Mouse (Mus musculus) liver, embryonic 11.5 days (tissue): ENCODE data around the gene Rae1. TPM values are rescaled to one million over a fixed set of nuclear protein-coding genes. Genes with fewer than 3 reads are reported as not detected.

Experiments
- ATAC-seq: fragments of 200-750 bp; cut with Nextera tagmentation; replicated peaks from 2 replicates; pipeline ENCODE4 v1.8.0; 2017; ENCODE audit warnings: moderate number of reproducible peaks, mild to moderate bottlenecking, moderate TSS enrichment, moderate library complexity; ENCODE audit not compliant: low FRiP score
- DNase-seq: peaks from one replicate; pipeline ENCODE4 v3.0.0-alpha.2; 2017; ENCODE audit warnings: low spot score
- H3K27ac ChIP-seq: fragments of 300-500 bp; sonication (generic); 2 replicates; pipeline ENCODE4 v1.5.1; 2014; ENCODE audit warnings: mild to moderate bottlenecking, low read depth, low read length, control low read depth
- H3K27me3 ChIP-seq: fragments of 300-500 bp; sonication (generic); replicated peaks from 2 replicates; pipeline ENCODE4 v1.6.1; 2014; ENCODE audit warnings: low read length, mixed read lengths; ENCODE audit not compliant: control insufficient read depth, insufficient read depth
- H3K36me3 ChIP-seq: fragments of 300-500 bp; sonication (generic); 2 replicates; pipeline ENCODE4 v1.6.1; 2014; ENCODE audit warnings: mild to moderate bottlenecking, low read length, moderate library complexity, mixed read lengths; ENCODE audit not compliant: control insufficient read depth, insufficient read depth
- H3K4me1 ChIP-seq: fragments of 300-500 bp; sonication (generic); replicated peaks from 2 replicates; pipeline ENCODE4 v1.6.1; 2014; ENCODE audit warnings: low read length, mixed read lengths; ENCODE audit not compliant: control insufficient read depth, insufficient read depth
- H3K4me2 ChIP-seq: fragments of 300-500 bp; sonication (generic); 2 replicates; pipeline ENCODE4 v1.6.1; 2014; ENCODE audit warnings: mild to moderate bottlenecking, control low read depth, moderate library complexity
- H3K4me3 ChIP-seq: fragments of 300-500 bp; sonication (generic); 2 replicates; pipeline ENCODE4 v1.5.1; 2014; ENCODE audit warnings: low read depth, low read length, control low read depth
- H3K9ac ChIP-seq: fragments of 300-500 bp; sonication (generic); 2 replicates; pipeline ENCODE4 v1.6.1; 2014; ENCODE audit warnings: low read depth, low read length, control low read depth
- H3K9me3 ChIP-seq: fragments of 300-500 bp; sonication (generic); 2 replicates; pipeline ENCODE4 v1.6.1; 2016; ENCODE audit warnings: low read length, inconsistent platforms, mixed read lengths; ENCODE audit not compliant: control insufficient read depth
- WGBS: fragments of 180-500 bp; shearing (Covaris S2); extraction: QIAGEN DNeasy Blood & Tissue Kit; methylation state at CpG from one replicate; pipeline ENCODE4 v1.1.7; 2014; 5-methylcytosine and 5-hydroxymethylcytosine counted together
- polyA plus RNA-seq: library from polyadenylated mRNA; unstranded; fragments of >200 nt; fragmentation: Nextera tagmentation; extraction: Ambion mirVana; gene quantifications from 2 replicates; pipeline ENCODE4 v1.2.1, GENCODE M21; 2014

Gene Rae1
- polyA plus RNA-seq, 1 experiment from 2014 or later = 172 TPM

DNA sequence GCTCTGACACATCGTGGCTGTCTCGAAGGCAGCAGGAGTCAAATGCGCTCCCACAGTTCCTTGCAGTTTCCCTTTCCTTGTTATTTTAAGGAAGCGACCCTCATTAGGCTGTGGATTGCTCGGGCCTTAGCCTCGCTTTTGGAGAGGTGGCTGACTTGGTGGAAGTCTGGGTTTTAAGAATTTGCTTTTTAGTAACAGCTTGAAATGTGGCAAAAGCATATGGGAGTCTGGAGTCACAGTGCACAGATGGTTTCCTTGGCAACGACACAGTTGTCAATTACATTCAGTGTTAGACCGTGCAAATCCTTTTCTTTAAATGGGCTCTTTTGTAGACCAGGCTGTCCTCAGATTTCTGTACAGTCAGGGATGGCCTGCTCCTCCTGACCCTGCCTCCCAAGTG lies 1.0 kb downstream of the Rae1 start:
- Histone ChIP-seq H3K9me3 (no peaks in the 10 kb centered on the region), H3K4me1 (peaks cover 4% of the 10 kb centered on the region), H3K36me3 (peaks cover 26% of the 10 kb centered on the region), H3K4me3 (peak overlapping the region; percentile 92), H3K4me2 (peak overlapping the region; percentile 62), H3K27ac (peak overlapping the region; percentile 94; the same call in 1 of the 2 replicates), H3K9ac (peak overlapping the region; percentile 94), H3K27me3 (no peaks in the 10 kb centered on the region)
- ATAC-seq (no peak), DNase-seq (no peak)
- 19% methylated on average over 8 of the region's 8 CpGs for WGBS

- H3K36me3 ChIP-seq = peaks cover 48% of the 10 kb centered on the region
- H3K4me2 ChIP-seq = no peak overlapping the region
- H3K9me3 ChIP-seq = no peaks in the 10 kb centered on the region
- H3K9ac ChIP-seq = no peak overlapping the region
- no peak overlapping the region for H3K4me3 ChIP-seq
- 94% methylated on average over 8 of the region's 8 CpGs for WGBS
- ATAC-seq (no peak), DNase-seq (no peak)
- H3K27me3 ChIP-seq = no peaks in the 10 kb centered on the region
- H3K27ac ChIP-seq = no peak overlapping the region
- H3K4me1 ChIP-seq = peaks cover 4% of the 10 kb centered on the region
Observed at GRCm38 (mm10) chr2:173003737-173004136, 3.8 kb downstream of the Rae1 start.

- peaks cover 68% of the 10 kb centered on the region for H3K36me3 ChIP-seq
- no peaks in the 10 kb centered on the region for H3K4me1 ChIP-seq
- H3K4me2 ChIP-seq = no peak overlapping the region
- 82% methylated on average over 3 of the region's 3 CpGs for WGBS
- H3K27me3 ChIP-seq = no peaks in the 10 kb centered on the region
- no peak overlapping the region for H3K9ac ChIP-seq
- H3K9me3 ChIP-seq = no peaks in the 10 kb centered on the region
- no peak overlapping the region for H3K4me3 ChIP-seq
- DNase-seq (no peak), ATAC-seq (no peak)
- no peak overlapping the region for H3K27ac ChIP-seq
Observed at GRCm38 (mm10) chr2:173010220-173010717, 10.4 kb downstream of the Rae1 start.

GRCm38 (mm10) chr2:173011440-173011839 lies 11.5 kb downstream of the Rae1 start:
- no peak overlapping the region for H3K4me3 ChIP-seq
- H3K27me3 ChIP-seq = no peaks in the 10 kb centered on the region
- DNase-seq = no peak
- no peaks in the 10 kb centered on the region for H3K4me1 ChIP-seq
- H3K4me2 ChIP-seq = no peak overlapping the region
- 94% methylated on average over 8 of the region's 8 CpGs for WGBS
- no peak overlapping the region for H3K27ac ChIP-seq
- H3K9ac ChIP-seq = no peak overlapping the region
- ATAC-seq = no peak
- peaks cover 67% of the 10 kb centered on the region for H3K36me3 ChIP-seq
- no peaks in the 10 kb centered on the region for H3K9me3 ChIP-seq

DNA sequence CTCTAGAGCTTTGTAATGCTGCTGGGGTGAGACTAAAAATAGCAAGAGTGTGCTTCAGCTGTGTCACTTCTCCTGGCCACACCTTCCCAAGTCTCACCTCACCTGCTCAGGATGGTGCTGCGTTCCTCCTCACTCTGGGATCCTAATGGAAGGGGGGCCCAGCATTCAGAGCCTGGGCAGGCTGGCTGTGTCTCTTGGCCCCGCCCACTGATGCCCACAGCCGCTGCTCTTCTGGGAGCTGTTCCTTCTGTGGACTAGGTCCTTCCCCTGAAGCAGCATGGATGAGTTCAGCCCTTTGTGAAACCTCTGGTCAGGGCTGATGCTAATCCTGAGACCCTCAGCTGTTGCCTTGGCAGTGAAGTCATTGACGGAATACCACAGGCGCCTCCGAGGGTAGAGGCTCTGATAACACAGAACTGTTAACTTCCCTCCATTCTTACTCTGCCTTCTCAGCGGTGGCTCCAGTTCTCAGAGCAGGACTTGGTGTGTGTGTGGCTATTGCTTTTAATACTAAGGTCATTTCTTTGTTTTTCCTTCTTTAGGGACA lies 14.9 kb downstream of the Rae1 start:
- WGBS = 61% methylated on average over 7 of the region's 7 CpGs
- peaks cover 37% of the 10 kb centered on the region for H3K36me3 ChIP-seq
- H3K27me3 ChIP-seq = no peaks in the 10 kb centered on the region; the same call in 1 of the 2 replicates
- DNase-seq (no peak), ATAC-seq (no peak)
- H3K27ac ChIP-seq = no peak overlapping the region
- H3K4me1 ChIP-seq = peaks cover 19% of the 10 kb centered on the region
- no peak overlapping the region for H3K9ac ChIP-seq
- no peak overlapping the region for H3K4me2 ChIP-seq
- H3K9me3 ChIP-seq = no peaks in the 10 kb centered on the region
- H3K4me3 ChIP-seq = no peak overlapping the region

- H3K9ac ChIP-seq = no peak overlapping the region
- no peaks in the 10 kb centered on the region; the same call in 1 of the 2 replicates for H3K27me3 ChIP-seq
- H3K4me3 ChIP-seq = no peak overlapping the region
- DNase-seq (no peak), ATAC-seq (no peak)
- H3K36me3 ChIP-seq = peaks cover 14% of the 10 kb centered on the region; the same call in 1 of the 2 replicates
- 27% methylated on average over 6 of the region's 6 CpGs for WGBS
- no peaks in the 10 kb centered on the region for H3K9me3 ChIP-seq
- H3K27ac ChIP-seq = no peak overlapping the region
- H3K4me1 ChIP-seq = peaks cover 29% of the 10 kb centered on the region
- no peak overlapping the region; the same call in 1 of the 2 replicates for H3K4me2 ChIP-seq
Observed at GRCm38 (mm10) chr2:173017940-173018339, 18.0 kb downstream of the Rae1 start.

DNA sequence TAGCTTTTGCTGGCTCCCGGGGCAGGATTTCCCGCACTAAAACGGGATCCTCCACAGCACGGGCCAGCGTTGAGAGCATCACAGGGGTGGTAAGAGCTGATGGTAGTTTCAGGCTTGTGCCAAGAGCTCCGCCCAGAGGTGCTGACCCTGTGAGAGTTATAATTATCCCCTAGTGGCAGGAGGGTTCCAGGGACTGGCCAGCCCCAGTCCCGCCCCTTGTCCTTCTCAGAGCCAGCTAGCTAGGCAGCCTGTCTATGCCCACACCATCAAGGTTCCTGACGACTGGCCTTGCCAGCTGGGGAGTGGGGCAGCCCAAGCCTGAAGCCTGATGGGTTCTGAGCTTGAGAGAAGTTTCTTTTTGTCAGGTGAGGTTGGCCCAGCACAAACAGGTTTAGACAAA lies 18.7 kb downstream of the Rae1 start:
- peaks cover 34% of the 10 kb centered on the region for H3K4me1 ChIP-seq
- ATAC-seq = no peak
- H3K27ac ChIP-seq = 0 out of 2 replicates have a peak overlapping the region, but pooled peaks have one; percentile 3
- DNase-seq = no peak
- peak overlapping the region; percentile 86 for H3K4me2 ChIP-seq
- H3K27me3 ChIP-seq = no peaks in the 10 kb centered on the region; the same call in 1 of the 2 replicates
- H3K36me3 ChIP-seq = peaks cover 19% of the 10 kb centered on the region
- H3K9ac ChIP-seq = 0 out of 2 replicates have a peak overlapping the region, but pooled peaks have one; percentile 67
- no peak overlapping the region for H3K4me3 ChIP-seq
- no peaks in the 10 kb centered on the region for H3K9me3 ChIP-seq
- 11% methylated on average over 8 of the region's 8 CpGs for WGBS

DNA sequence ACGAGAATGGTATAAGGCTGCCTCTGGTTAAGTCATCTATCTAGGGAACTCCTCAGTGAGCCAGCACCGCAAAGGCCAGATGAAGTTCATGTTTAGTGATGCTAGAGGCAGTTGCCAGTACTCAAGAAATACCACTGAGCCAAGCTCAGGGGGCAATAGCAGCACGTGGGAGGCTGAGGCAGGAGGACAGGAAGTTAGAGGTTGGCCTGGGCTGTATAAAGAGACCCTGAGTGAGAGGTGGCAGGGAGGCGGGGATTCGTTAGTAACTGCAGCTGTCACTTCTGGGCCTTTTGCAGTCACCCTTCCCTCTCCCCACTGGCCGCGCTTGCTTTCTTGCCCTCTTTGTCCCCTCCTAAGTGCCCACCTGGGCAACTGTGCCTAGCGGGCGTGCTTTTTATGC lies 19.4 kb downstream of the Rae1 start:
- Histone ChIP-seq H3K9me3 (no peaks in the 10 kb centered on the region), H3K4me1 (peaks cover 41% of the 10 kb centered on the region)
- ATAC-seq = no peak

DNA sequence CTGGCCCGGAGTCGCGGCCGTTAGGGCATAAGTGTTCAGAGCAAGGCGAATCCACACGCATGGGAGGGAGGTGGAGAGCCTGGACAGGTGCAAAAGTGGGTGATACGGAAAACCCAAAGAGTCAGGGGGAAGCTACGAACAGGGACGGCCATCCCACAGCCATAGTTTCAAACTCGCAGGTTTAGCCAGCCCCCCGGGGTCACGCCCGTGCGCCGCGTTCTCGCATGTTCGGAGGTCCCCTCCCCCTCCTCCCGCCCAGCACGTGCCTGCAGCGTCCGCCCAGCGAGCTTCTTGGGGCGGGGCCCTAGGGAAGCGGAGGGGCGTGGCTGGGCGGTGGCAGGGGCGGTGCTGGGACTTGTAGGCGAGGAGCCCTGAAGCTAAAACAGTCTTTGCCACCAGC lies 19.9 kb downstream of the Rae1 start:
- H3K4me3 ChIP-seq = peak overlapping the region; percentile 40
- no peaks in the 10 kb centered on the region; the same call in 1 of the 2 replicates for H3K27me3 ChIP-seq
- peaks cover 46% of the 10 kb centered on the region for H3K4me1 ChIP-seq
- peak overlapping the region; percentile 46; the same call in 1 of the 2 replicates for H3K27ac ChIP-seq
- peak overlapping the region; percentile 86 for H3K4me2 ChIP-seq
- H3K36me3 ChIP-seq = peaks cover 20% of the 10 kb centered on the region
- H3K9ac ChIP-seq = peak overlapping the region; percentile 67
- DNase-seq (peak; percentile 89), ATAC-seq (peak; percentile 77)
- H3K9me3 ChIP-seq = no peaks in the 10 kb centered on the region
- 1% methylated on average over 19 of the region's 29 CpGs for WGBS

More for the DNA sequence above, 19.4 kb downstream of the Rae1 start:
- H3K27me3 ChIP-seq = no peaks in the 10 kb centered on the region; the same call in 1 of the 2 replicates
- peak overlapping the region; percentile 40 for H3K4me3 ChIP-seq
- peak overlapping the region; percentile 46; the same call in 1 of the 2 replicates for H3K27ac ChIP-seq
- 16% methylated on average over 9 of the region's 9 CpGs for WGBS
- no peak for DNase-seq
- H3K4me2 ChIP-seq = peak overlapping the region; percentile 86
- H3K9ac ChIP-seq = peak overlapping the region; percentile 67
- peaks cover 17% of the 10 kb centered on the region for H3K36me3 ChIP-seq
